ENCODE assay signal across 16 mouse cellular contexts in the genomic region with DNA sequence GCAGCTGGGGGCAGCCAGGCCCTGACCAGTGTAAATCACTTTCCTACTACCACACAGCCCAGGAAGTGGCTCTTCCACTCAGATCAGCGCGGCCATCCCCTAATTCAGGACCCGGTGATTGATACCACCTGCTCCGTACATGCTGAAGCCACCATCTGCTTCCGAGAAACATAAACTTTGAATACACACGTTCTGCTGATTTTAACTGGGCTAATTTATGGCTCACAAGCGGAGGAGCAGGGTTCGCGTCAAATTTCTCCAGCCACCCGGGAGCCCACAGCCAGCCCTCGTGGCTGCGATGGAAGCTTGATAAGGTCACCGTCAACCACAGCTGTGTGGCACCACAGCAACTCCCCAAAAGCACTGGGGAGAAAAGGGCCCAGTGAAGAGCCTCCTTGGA.
DNase-seq lines count a peak whose midpoint lies in the region; ATAC-seq and TF ChIP-seq lines count a peak whose summit lies in the region.
"Had no signal": no experiment of that assay in that cellular context is flagged by ENCODE, and none has a peak within 500 bp of the region (broad histone marks: within the 10 kb centered on the region; RNA-seq: fewer than 3 reads in every experiment).

No protein-coding gene starts in this region.

- H3K27ac ChIP-seq in kidney, adult 2 months (ENCODE audit: insufficient read depth, low read depth, low read length): no peak overlapping the region
- no peak overlapping the region for H3K27ac ChIP-seq in stomach, embryonic 14.5 days (ENCODE audit: low read length)
- no peak overlapping the region for H3K27ac ChIP-seq in stomach, postnatal 0 days (replicated peaks)
- H3K27ac ChIP-seq: forebrain, embryonic 10.5 days; heart, embryonic 13.5 days; hindbrain, embryonic 14.5 days; neural tube, embryonic 13.5 days had no signal

- no peak overlapping the region for H3K9ac ChIP-seq in stomach, embryonic 14.5 days (replicated peaks; ENCODE audit: low read depth, low read length)
- no peak overlapping the region for H3K9ac ChIP-seq in stomach, postnatal 0 days (ENCODE audit: low read length)
- H3K9ac ChIP-seq: heart, embryonic 13.5 days; hindbrain, embryonic 14.5 days; neural tube, embryonic 13.5 days had no signal

- 11% methylated on average over 13 of the region's 13 CpGs for WGBS in kidney, adult 2 months
- WGBS in stomach, embryonic 14.5 days: 19% methylated on average over 13 of the region's 13 CpGs
- 37% methylated on average over 13 of the region's 13 CpGs for WGBS in stomach, postnatal 0 days

- ATAC-seq in stomach, embryonic 14.5 days (ENCODE audit: insufficient number of reproducible peaks, insufficient read depth, low FRiP score, low read depth): peak; percentile 82; the same call in 1 of the 2 replicates
- no peak for ATAC-seq in stomach, postnatal 0 days (ENCODE audit: low FRiP score, low TSS enrichment)

- no peaks in the 10 kb centered on the region for H3K9me3 ChIP-seq in stomach, embryonic 14.5 days (ENCODE audit: control insufficient read depth, low read depth, low read length)
- no peaks in the 10 kb centered on the region for H3K9me3 ChIP-seq in stomach, postnatal 0 days (ENCODE audit: control insufficient read depth, low read length)
- H3K9me3 ChIP-seq: forebrain, embryonic 10.5 days; heart, embryonic 13.5 days; neural tube, embryonic 13.5 days had no signal

- no peak for TF ChIP-seq POLR2A in kidney, adult 2 months (IDR thresholded peaks at IDR 0.05; ENCODE audit: low read depth, low read length)

- no peak for TF ChIP-seq CTCF in kidney, adult 2 months (conservative IDR thresholded peaks at IDR 0.05; ENCODE audit: insufficient read depth, insufficient read length, low read depth, low read length)
- no peak for TF ChIP-seq CTCF in stomach, postnatal 0 days (IDR thresholded peaks at IDR 0.05; ENCODE audit: low read depth)

- DNase-seq in kidney, adult 2 months: peak; percentile 4
- no peak for DNase-seq in kidney, adult 18-20 months
- no peak for DNase-seq in stomach, postnatal 0 days (ENCODE audit: low spot score)
- DNase-seq in kidney, postnatal 4 days: peak; percentile 57 to 66
- DNase-seq in yolk sac, embryonic 10.5 days (ENCODE audit: low spot score): peak; percentile 9
- no peak for DNase-seq in left cerebral cortex, adult 18-20 months (ENCODE audit: low spot score in 2 of 2)
- no peak for DNase-seq in liver
- DNase-seq: adrenal gland, postnatal 36 days; cerebellum, postnatal 36 days; gastrocnemius, postnatal 10 days; lung, adult 18-20 months had no signal

- H3K36me3 ChIP-seq in kidney, adult 2 months (ENCODE audit: control insufficient read depth, insufficient read depth, low read length): no peaks in the 10 kb centered on the region
- H3K36me3 ChIP-seq in stomach, embryonic 14.5 days (ENCODE audit: control insufficient read depth, insufficient read depth, low read length): no peaks in the 10 kb centered on the region
- no peaks in the 10 kb centered on the region for H3K36me3 ChIP-seq in stomach, postnatal 0 days (ENCODE audit: control insufficient read depth, insufficient read depth, low read length)
- H3K36me3 ChIP-seq: forebrain, embryonic 10.5 days; heart, embryonic 13.5 days; neural tube, embryonic 13.5 days had no signal

- H3K4me3 ChIP-seq in kidney, adult 2 months (ENCODE audit: insufficient read depth, low read depth, low read length): no peak overlapping the region
- no peak overlapping the region for H3K4me3 ChIP-seq in stomach, embryonic 14.5 days (ENCODE audit: low read depth, low read length)
- H3K4me3 ChIP-seq in stomach, postnatal 0 days (ENCODE audit: low read depth, low read length): no peak overlapping the region
- H3K4me3 ChIP-seq: forebrain, embryonic 10.5 days; heart, embryonic 13.5 days; neural tube, embryonic 13.5 days had no signal

- no peak overlapping the region for H3K4me2 ChIP-seq in stomach, embryonic 14.5 days (replicated peaks; ENCODE audit: low read depth, low read length)
- H3K4me2 ChIP-seq in stomach, postnatal 0 days (replicated peaks; ENCODE audit: low read depth): no peak overlapping the region
- H3K4me2 ChIP-seq: heart, embryonic 13.5 days; hindbrain, embryonic 14.5 days; neural tube, embryonic 13.5 days had no signal

- H3K4me1 ChIP-seq in kidney, adult 2 months (ENCODE audit: control insufficient read depth, insufficient read depth, low read length): no peaks in the 10 kb centered on the region
- peaks cover 11% of the 10 kb centered on the region; the same call in 1 of the 2 replicates for H3K4me1 ChIP-seq in stomach, embryonic 14.5 days (ENCODE audit: control insufficient read depth, insufficient read depth, low read length)
- H3K4me1 ChIP-seq in stomach, postnatal 0 days (replicated peaks; ENCODE audit: control insufficient read depth, insufficient read depth): no peaks in the 10 kb centered on the region

- no peaks in the 10 kb centered on the region for H3K27me3 ChIP-seq in kidney, adult 2 months (replicated peaks; ENCODE audit: control insufficient read depth, insufficient read depth, low read length)
- no peaks in the 10 kb centered on the region for H3K27me3 ChIP-seq in stomach, embryonic 14.5 days (ENCODE audit: control insufficient read depth, insufficient read depth, low read length)
- H3K27me3 ChIP-seq in stomach, postnatal 0 days (ENCODE audit: control insufficient read depth, insufficient read depth, low read length): no peaks in the 10 kb centered on the region

- TF ChIP-seq EP300 in stomach, postnatal 0 days (optimal IDR thresholded peaks at IDR 0.05): no peak

Comparison
In these comparisons a context has a peak if more than half of its experiments do, and no peak if none do; other contexts are left out.
1. DNase-seq: peak in kidney, adult 2 months (single experiment), kidney, postnatal 4 days (2 of 2) and yolk sac, embryonic 10.5 days (single experiment); none in kidney, adult 18-20 months (single experiment), stomach, postnatal 0 days (single experiment), left cerebral cortex, adult 18-20 months (0 of 2) and liver (single experiment).